Mouse (Mus musculus): Measurements from ENCODE around the gene Xkrx. TPM values are rescaled to one million over a fixed set of nuclear protein-coding genes. Genes with fewer than 3 reads are reported as not detected.

Gene Xkrx
- total and polyA plus RNA-seq, 3 experiments = 0.04 to 0.24 TPM; not detected in 1

DNA sequence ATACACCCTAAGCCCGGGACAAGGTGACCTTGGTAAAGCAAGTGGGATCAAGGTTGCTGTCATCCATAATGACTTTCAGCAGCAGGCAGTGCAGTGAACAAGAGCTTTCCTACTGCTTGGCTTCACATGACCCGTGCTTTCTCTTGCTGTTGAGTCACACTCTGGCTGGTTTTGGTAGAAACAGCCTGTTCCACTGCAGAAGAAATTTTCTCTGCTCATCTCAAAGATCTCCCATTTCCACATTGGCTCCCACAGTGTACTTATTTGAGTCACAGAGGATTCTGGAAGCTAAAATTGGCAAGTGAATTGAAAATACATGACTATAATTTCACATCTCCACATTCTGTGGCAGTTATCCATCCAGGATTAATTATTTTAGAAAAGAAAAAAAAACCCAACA, 59.2 kb downstream of the Xkrx start:
- no peak for DNase-seq (ENCODE audit: extremely low read depth)
- H3K27ac ChIP-seq (ENCODE audit: insufficient read depth, low read depth) = no peak overlapping the region
- no peak overlapping the region for H3K4me3 ChIP-seq (replicated peaks in 1 of 3; ENCODE audit: low read depth in 2 of 3, low read length in 2 of 3, poor library complexity in 1 of 3)
- H3K9me3 ChIP-seq (replicated peaks; ENCODE audit: low read length) = no peaks in the 10 kb centered on the region
- H3K4me2 ChIP-seq (ENCODE audit: insufficient read depth, low read depth, poor library complexity, severe bottlenecking) = no peak overlapping the region
- no peak overlapping the region for H3K9ac ChIP-seq (ENCODE audit: insufficient read depth, low read depth)
- dilution Hi-C loops (cut with MboI; ENCODE audit: extremely low pct_ligation_motif_present, extremely low pct_unique_long_range_greater_than_20kb, low sequenced_read_pairs) = no loop called here
- in situ Hi-C loops (cut with MboI; ENCODE audit: low pct_ligation_motif_present, low pct_unique_long_range_greater_than_20kb, low sequenced_read_pairs) = no loop called here
- no peaks in the 10 kb centered on the region for H3K4me1 ChIP-seq (ENCODE audit: control insufficient read depth in 1 of 2, insufficient read depth in 2 of 2)
- no peaks in the 10 kb centered on the region for H3K79me2 ChIP-seq (replicated peaks; ENCODE audit: control insufficient read depth, extremely low read depth, insufficient read depth, poor library complexity, severe bottlenecking)
- no peak for TF ChIP-seq ZKSCAN1 (IDR thresholded peaks at IDR 0.05; ENCODE audit: borderline replicate concordance, low read depth, low read length)
- TF ChIP-seq HCFC1 (IDR thresholded peaks at IDR 0.05; ENCODE audit: low read depth, low read length) = no peak
- no peak for TF ChIP-seq MYC (IDR thresholded peaks at IDR 0.05; ENCODE audit: low read depth, low read length)
- TF ChIP-seq PAX5 (IDR thresholded peaks at IDR 0.05; ENCODE audit: low read length) = no peak
- no peak for TF ChIP-seq SIN3A (IDR thresholded peaks at IDR 0.05; ENCODE audit: low read length)
- no peaks in the 10 kb centered on the region for H3K27me3 ChIP-seq (replicated peaks)
- H3K36me3 ChIP-seq (replicated peaks in 1 of 2; ENCODE audit: control insufficient read depth in 1 of 2, insufficient read depth in 1 of 2, low read length in 1 of 2) = no peaks in the 10 kb centered on the region

Other genes with a start within 250 kb of the Xkrx start
- 0.04 TPM in 2 replicates for gene Sytl4, start 180.3 kb downstream of the Xkrx start, total RNA-seq (2012; rRNA removed)
- gene Sytl4, start 180.3 kb downstream of the Xkrx start, total RNA-seq (2014; rRNA removed) = 0.09 TPM in 1 of 2 replicates, not detected in the other
- gene Sytl4, start 180.3 kb downstream of the Xkrx start, polyA plus RNA-seq (2012; ENCODE audit: insufficient read length, low read depth) = not detected in 2 replicates
- 47.2 and 51.1 TPM in 2 replicates for gene Cstf2, start 102.9 kb downstream of the Xkrx start, total RNA-seq (2012; rRNA removed)
- 67.9 and 73.5 TPM in 2 replicates for gene Cstf2, start 102.9 kb downstream of the Xkrx start, total RNA-seq (2014; rRNA removed)
- gene Cstf2, start 102.9 kb downstream of the Xkrx start, polyA plus RNA-seq (2012; ENCODE audit: insufficient read length, low read depth) = 89.8 and 113 TPM in 2 replicates
- gene Arl13a, start 25.4 kb upstream of the Xkrx start, total RNA-seq (2012; rRNA removed) = not detected in 2 replicates
- gene Arl13a, start 25.4 kb upstream of the Xkrx start, total RNA-seq (2014; rRNA removed) = 0.14 TPM in 1 of 2 replicates, not detected in the other
- gene Arl13a, start 25.4 kb upstream of the Xkrx start, polyA plus RNA-seq (2012; ENCODE audit: insufficient read length, low read depth) = not detected in 2 replicates
- gene Nox1, start 59.9 kb upstream of the Xkrx start, total RNA-seq (2012; rRNA removed) = 0.04 and 0.08 TPM in 2 replicates
- 0.35 and 0.77 TPM in 2 replicates for gene Nox1, start 59.9 kb upstream of the Xkrx start, total RNA-seq (2014; rRNA removed)
- 0.47 and 0.61 TPM in 2 replicates for gene Nox1, start 59.9 kb upstream of the Xkrx start, polyA plus RNA-seq (2012; ENCODE audit: insufficient read length, low read depth)
- gene Trmt2b, start 114.9 kb upstream of the Xkrx start, total RNA-seq (2012; rRNA removed) = 16.7 and 17.6 TPM in 2 replicates
- gene Trmt2b, start 114.9 kb upstream of the Xkrx start, total RNA-seq (2014; rRNA removed) = 26.4 and 29.8 TPM in 2 replicates
- gene Trmt2b, start 114.9 kb upstream of the Xkrx start, polyA plus RNA-seq (2012; ENCODE audit: insufficient read length, low read depth) = 19.2 and 22.7 TPM in 2 replicates
- not detected in 2 replicates for gene Tmem35a, start 133.1 kb upstream of the Xkrx start, total RNA-seq (2012; rRNA removed)
- gene Tmem35a, start 133.1 kb upstream of the Xkrx start, total RNA-seq (2014; rRNA removed) = not detected in 2 replicates
- gene Tmem35a, start 133.1 kb upstream of the Xkrx start, polyA plus RNA-seq (2012; ENCODE audit: insufficient read length, low read depth) = not detected in 2 replicates
- gene Cenpi, start 146.0 kb upstream of the Xkrx start, total RNA-seq (2012; rRNA removed) = 11.6 and 16.7 TPM in 2 replicates
- gene Cenpi, start 146.0 kb upstream of the Xkrx start, total RNA-seq (2014; rRNA removed) = 40.9 and 48.1 TPM in 2 replicates
- 22.2 and 28.3 TPM in 2 replicates for gene Cenpi, start 146.0 kb upstream of the Xkrx start, polyA plus RNA-seq (2012; ENCODE audit: insufficient read length, low read depth)
- 0.13 and 0.17 TPM in 2 replicates for gene Drp2, start 242.5 kb upstream of the Xkrx start, total RNA-seq (2012; rRNA removed)
- gene Drp2, start 242.5 kb upstream of the Xkrx start, total RNA-seq (2014; rRNA removed) = 0.19 and 0.22 TPM in 2 replicates
- 0.38 and 0.59 TPM in 2 replicates for gene Drp2, start 242.5 kb upstream of the Xkrx start, polyA plus RNA-seq (2012; ENCODE audit: insufficient read length, low read depth)

All from CH12.LX (cell line).